Mouse (Mus musculus) inflammation-experienced regulatory T-cells, adult 16 weeks (primary cell): Measurements from ENCODE around the gene 2310061N02Rik. TPM values are rescaled to one million over a fixed set of nuclear protein-coding genes. Genes with fewer than 3 reads are reported as not detected.

Source experiments
- polyA plus RNA-seq: library from polyadenylated mRNA; unstranded; fragments of 100-300 nt; shearing (Covaris generic); gene quantifications from one replicate; pipeline ENCODE4 v1.2.1, GENCODE M21; 2017

Gene 2310061N02Rik
- not detected for polyA plus RNA-seq

DNA sequence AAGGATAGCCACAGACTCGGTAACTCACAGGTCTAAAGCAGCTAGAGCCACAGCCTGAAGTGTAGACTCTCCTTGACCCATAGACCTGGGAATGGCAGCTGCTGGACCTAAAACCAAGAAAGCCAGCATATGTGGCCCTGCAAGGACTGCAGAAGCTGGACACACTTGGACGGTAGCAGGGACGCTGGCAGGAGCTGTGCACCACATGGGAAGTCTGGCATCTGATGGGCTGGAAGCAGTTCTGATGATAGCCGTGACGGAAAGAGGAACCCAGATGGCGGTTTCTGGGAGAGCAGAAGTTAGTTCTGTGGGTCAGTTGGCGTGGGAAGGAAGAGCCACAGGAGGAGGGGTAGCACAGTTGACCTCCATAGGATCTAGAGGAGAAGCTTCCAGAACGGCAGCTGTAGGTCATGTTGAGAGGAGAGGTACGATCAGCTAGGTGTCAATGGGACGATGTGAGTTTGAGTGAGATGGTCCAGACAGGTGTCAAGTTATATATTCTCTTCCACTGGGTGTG is at the start of gene 2310061N02Rik:
Gene 2310061N02Rik (minus strand): TSS at position 467 of the 517 bp plus-strand sequence.

DNA sequence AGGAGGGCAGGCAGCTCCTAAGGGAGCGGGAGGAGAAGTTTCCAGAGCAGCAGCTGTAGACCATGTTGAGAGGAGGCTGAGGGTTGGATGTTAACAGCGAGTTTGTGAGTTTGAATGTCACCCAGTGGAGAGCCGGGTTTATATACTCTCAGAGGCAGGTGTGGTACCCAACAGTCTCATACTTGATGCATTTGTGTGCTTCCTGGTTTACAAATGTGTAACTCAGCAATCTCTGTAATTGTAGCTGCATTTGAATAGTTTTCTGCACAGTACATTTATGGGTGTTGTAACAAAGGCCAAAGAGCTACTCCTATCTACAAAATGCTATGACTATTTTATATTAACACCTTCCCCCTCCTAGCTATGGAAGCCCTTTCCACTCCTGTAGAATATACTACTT is 43.8 kb upstream of the 2310061N02Rik start, which contains the start of gene Krtap13:
Gene Krtap13 (minus strand): TSS at position 101 of the 400 bp plus-strand sequence.

DNA sequence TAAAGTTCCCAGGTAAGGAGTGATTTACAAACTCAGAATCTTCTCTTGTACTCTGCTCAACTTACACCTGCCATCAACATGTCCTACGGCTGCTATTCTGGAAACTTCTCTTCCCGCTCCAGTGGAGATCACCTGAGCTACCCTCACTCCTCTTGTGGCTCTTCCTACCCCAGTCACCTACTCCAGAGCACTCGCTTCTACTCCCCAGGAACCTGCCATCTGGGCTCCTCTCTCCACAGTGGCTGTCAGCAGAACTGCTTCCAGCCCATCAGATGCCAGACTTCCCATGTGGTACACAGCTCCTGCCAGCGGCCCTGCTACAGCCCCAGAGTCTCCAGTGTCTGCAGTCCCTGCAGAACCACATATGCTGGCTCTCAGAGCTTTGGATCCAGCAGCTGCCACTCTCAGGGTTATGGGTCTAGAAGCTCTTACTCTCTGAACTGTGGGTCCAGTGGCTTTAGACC is 21.1 kb upstream of the 2310061N02Rik start, which contains the start of gene Krtap13-1:
Gene Krtap13-1 (plus strand): TSS at position 51 of the 464 bp plus-strand sequence.

DNA sequence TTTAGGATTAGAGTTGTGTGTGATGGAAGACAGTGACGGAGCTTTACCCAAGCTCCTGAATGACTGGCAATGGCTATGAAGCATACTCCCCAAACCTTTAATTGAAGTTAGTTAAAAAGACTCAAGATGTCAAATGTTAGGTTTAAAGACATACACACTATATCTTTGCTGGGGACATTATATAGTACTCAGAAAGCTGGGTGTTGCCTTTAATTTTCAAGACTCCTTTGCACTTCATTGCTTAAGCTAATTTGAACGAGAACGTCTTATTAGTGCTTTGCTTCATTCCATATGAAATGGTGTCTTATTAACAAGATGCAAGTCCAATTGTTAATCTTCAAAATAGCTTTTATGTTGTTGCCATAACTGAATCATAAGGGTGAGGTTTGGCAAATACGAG is 36.2 kb downstream of the 2310061N02Rik start, which contains the start of gene Krtap27-1:
Gene Krtap27-1 (minus strand): TSS at position 101 of the 400 bp plus-strand sequence.

Other genes with a start within 250 kb of the 2310061N02Rik start
- not detected for gene Cldn17, start 201.0 kb downstream of the 2310061N02Rik start, polyA plus RNA-seq
- not detected for gene Cldn8, start 144.8 kb downstream of the 2310061N02Rik start, polyA plus RNA-seq
- gene Krtap24-1, start 95.7 kb downstream of the 2310061N02Rik start, polyA plus RNA-seq = not detected
- not detected for gene 2310079G19Rik, start 80.3 kb downstream of the 2310061N02Rik start, polyA plus RNA-seq
- not detected for gene Krtap26-1, start 60.2 kb downstream of the 2310061N02Rik start, polyA plus RNA-seq
- gene Krtap27-1, start 36.3 kb downstream of the 2310061N02Rik start, polyA plus RNA-seq = not detected
- gene Krtap13-1, start 20.9 kb upstream of the 2310061N02Rik start, polyA plus RNA-seq = not detected
- gene Krtap13, start 43.7 kb upstream of the 2310061N02Rik start, polyA plus RNA-seq = not detected
- not detected for gene 2310034C09Rik, start 50.9 kb upstream of the 2310061N02Rik start, polyA plus RNA-seq
- gene 2310057N15Rik, start 66.2 kb upstream of the 2310061N02Rik start, polyA plus RNA-seq = not detected
- gene Gm5965, start 69.9 kb upstream of the 2310061N02Rik start, polyA plus RNA-seq = not detected
- gene Gm20741, start 104.3 kb upstream of the 2310061N02Rik start, polyA plus RNA-seq = not detected
- not detected for gene Krtap15, start 112.3 kb upstream of the 2310061N02Rik start, polyA plus RNA-seq
- not detected for gene Krtap14, start 118.2 kb upstream of the 2310061N02Rik start, polyA plus RNA-seq
- not detected for gene Krtap19-1, start 161.4 kb upstream of the 2310061N02Rik start, polyA plus RNA-seq
- not detected for gene Krtap19-2, start 166.3 kb upstream of the 2310061N02Rik start, polyA plus RNA-seq
- gene Krtap19-3, start 170.1 kb upstream of the 2310061N02Rik start, polyA plus RNA-seq = not detected
- not detected for gene Krtap19-4, start 177.1 kb upstream of the 2310061N02Rik start, polyA plus RNA-seq
- not detected for gene Krtap19-5, start 188.5 kb upstream of the 2310061N02Rik start, polyA plus RNA-seq
- not detected for gene Krtap19-9b, start 224.3 kb upstream of the 2310061N02Rik start, polyA plus RNA-seq